Mouse (Mus musculus): ENCODE data around the gene Ift57. TPM values are rescaled to one million over a fixed set of nuclear protein-coding genes. Genes with fewer than 3 reads are reported as not detected.

Gene Ift57
- polyA plus RNA-seq, 1 experiment from 2014 or later, result 30.5 TPM

Other genes starting within 250 kb of the Ift57 start
- 45.4 and 47.6 TPM in 2 replicates for gene Cd47, start 101.3 kb downstream of the Ift57 start, polyA plus RNA-seq (2014; fragmentation: Nextera tagmentation; extraction: Ambion mirVana)

Measured in forebrain, embryonic 11.5 days (tissue).